Mouse (Mus musculus): Measurements from ENCODE around the gene Ucn2.

Ucn2 gene

DNA sequence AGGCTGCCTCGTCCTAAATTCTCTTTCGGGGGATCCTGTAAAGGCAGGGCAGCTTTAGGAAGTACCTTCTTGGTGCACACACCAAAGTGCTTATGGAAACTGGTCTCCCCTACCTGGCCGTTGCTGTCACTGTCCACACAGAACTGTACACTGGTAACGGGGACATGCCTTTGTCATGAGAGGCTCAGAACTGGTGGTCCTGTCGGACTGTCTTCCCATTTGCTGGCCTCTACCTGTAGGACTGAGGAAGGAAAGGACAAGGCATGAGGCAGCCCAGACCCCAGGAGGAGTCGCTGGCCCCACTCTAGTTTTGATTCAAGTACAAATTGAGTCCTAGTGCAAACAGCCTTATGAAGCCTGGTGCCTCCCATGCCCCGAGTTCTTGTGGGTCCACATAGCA is 45.2 kb downstream of the Ucn2 start:
- DNase-seq (ENCODE audit: low spot score): no peak

DNA sequence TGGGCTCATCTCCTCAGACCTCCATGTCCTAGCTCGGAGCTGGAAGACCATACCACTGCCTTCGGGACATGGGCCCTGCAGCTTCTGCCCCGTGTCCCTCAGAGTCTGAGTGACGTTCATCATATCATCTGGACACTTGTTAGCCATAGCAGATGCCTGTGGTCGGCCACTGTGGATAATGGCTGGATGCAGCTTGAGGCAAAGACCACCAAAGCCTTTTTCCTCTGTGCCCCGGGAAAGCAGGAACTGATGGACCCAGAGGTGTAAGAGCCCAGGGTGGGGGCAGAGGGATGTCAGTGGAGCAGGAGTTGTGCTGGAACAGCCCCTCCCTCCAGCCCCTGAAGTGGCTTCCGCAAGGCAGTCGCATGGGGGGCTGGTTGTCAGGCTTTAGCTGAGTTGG is 45.9 kb downstream of the Ucn2 start:
- DNase-seq (ENCODE audit: low spot score): no peak

DNA sequence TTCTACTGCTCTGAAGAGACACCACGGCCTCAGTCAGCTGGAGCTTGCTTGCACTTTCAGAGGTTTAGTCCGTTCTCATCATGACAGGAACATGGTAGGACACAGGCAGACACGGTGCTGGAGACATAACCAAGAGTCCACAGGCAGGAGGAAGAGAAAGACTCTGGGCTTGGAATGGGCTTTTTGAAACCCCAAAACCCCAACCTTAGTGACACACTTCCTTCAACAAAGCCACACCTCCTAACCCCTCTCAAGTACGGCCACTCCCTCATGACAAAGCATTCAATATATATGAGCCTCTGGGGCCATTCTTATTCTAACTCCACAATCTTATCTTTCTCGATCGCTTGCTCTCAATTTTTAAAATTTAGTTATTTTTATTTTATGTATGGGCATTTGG is 46.6 kb downstream of the Ucn2 start:
- DNase-seq (ENCODE audit: low spot score): no peak
